ENCODE assay signal across 24 mouse cellular contexts in genomic region chr2:12103183-12103582, GRCm38 (mm10).
"Had no signal": no experiment of that assay in that cellular context is flagged by ENCODE, and none has a peak within 500 bp of the region (broad histone marks: within the 10 kb centered on the region; RNA-seq: fewer than 3 reads in every experiment).

No protein-coding gene starts in this region.

- H3K9me3 ChIP-seq: heart, embryonic 10.5 days; heart, embryonic 12.5 days; hindbrain, embryonic 10.5 days; hindbrain, embryonic 12.5 days; hindbrain, embryonic 15.5 days; kidney, embryonic 15.5 days; limb, embryonic 15.5 days; liver, embryonic 12.5 days had no signal

- DNase-seq: gastrocnemius, adult 2 months; gastrocnemius, postnatal 10 days; gastrocnemius, postnatal 25 days; heart, adult 18-20 months; heart, postnatal 10 days; heart, postnatal 4 days; kidney, adult 11 months; kidney, adult 2 months; kidney, adult 9 months; kidney, postnatal 14 days; kidney, postnatal 36 days had no signal

- H3K4me1 ChIP-seq: heart, embryonic 10.5 days; heart, embryonic 12.5 days; hindbrain, embryonic 10.5 days; hindbrain, embryonic 12.5 days; hindbrain, embryonic 15.5 days; kidney, embryonic 15.5 days; liver, embryonic 12.5 days had no signal

- H3K36me3 ChIP-seq: heart, embryonic 10.5 days; heart, embryonic 12.5 days; hindbrain, embryonic 10.5 days; hindbrain, embryonic 12.5 days; hindbrain, embryonic 15.5 days; kidney, embryonic 15.5 days; limb, embryonic 15.5 days; liver, embryonic 12.5 days had no signal

- ATAC-seq: hindbrain, postnatal 0 days; intestine, embryonic 16.5 days; liver, embryonic 12.5 days had no signal

- H3K9ac ChIP-seq: heart, embryonic 12.5 days; hindbrain, embryonic 12.5 days; hindbrain, embryonic 15.5 days; kidney, embryonic 15.5 days; limb, embryonic 15.5 days; liver, embryonic 12.5 days; liver, embryonic 14.5 days had no signal

- H3K4me3 ChIP-seq: gastrocnemius, adult 2 months; heart, embryonic 10.5 days; heart, embryonic 12.5 days; hindbrain, embryonic 10.5 days; hindbrain, embryonic 12.5 days; hindbrain, embryonic 15.5 days; kidney, embryonic 15.5 days; left cerebral cortex, adult 2 months; limb, embryonic 15.5 days; liver, embryonic 12.5 days had no signal

- H3K4me2 ChIP-seq: heart, embryonic 12.5 days; hindbrain, embryonic 12.5 days; hindbrain, embryonic 15.5 days; kidney, embryonic 15.5 days; limb, embryonic 15.5 days; liver, embryonic 12.5 days had no signal

- H3K27ac ChIP-seq: gastrocnemius, adult 2 months; heart, embryonic 10.5 days; hindbrain, embryonic 10.5 days; hindbrain, embryonic 12.5 days; hindbrain, embryonic 15.5 days; hindbrain, postnatal 0 days; kidney, embryonic 15.5 days; kidney, postnatal 0 days; left cerebral cortex, adult 2 months; limb, embryonic 15.5 days; liver, embryonic 12.5 days; liver, embryonic 14.5 days had no signal

- H3K27me3 ChIP-seq: heart, embryonic 12.5 days; hindbrain, embryonic 12.5 days; hindbrain, embryonic 15.5 days; kidney, embryonic 15.5 days; limb, embryonic 15.5 days; liver, embryonic 12.5 days had no signal
